Mouse (Mus musculus) neural tube, embryonic 14.5 days (tissue): ENCODE results near the gene Slc13a3. TPM values are rescaled to one million over a fixed set of nuclear protein-coding genes. Genes with fewer than 3 reads are reported as not detected.

Experiments used
- ATAC-seq: fragments of 200-750 bp; cut with Nextera tagmentation; 2 replicates; pipeline ENCODE4 v1.8.0; 2017; ENCODE audit warnings: low read depth, mild to moderate bottlenecking, moderate TSS enrichment, moderate library complexity
- H3K27ac ChIP-seq: fragments of 300-500 bp; sonication (generic); 2 replicates; pipeline ENCODE4 v1.5.1; 2014; ENCODE audit warnings: low read depth, mild to moderate bottlenecking, control low read depth, low read length, moderate library complexity, mixed read lengths
- H3K27me3 ChIP-seq: fragments of 300-500 bp; sonication (generic); 2 replicates; pipeline ENCODE4 v1.6.1; 2014; ENCODE audit warnings: low read length; ENCODE audit not compliant: control insufficient read depth, insufficient read depth
- H3K36me3 ChIP-seq: fragments of 300-500 bp; sonication (generic); 2 replicates; pipeline ENCODE4 v1.6.1; 2014; ENCODE audit warnings: low read length, mixed read lengths; ENCODE audit not compliant: control insufficient read depth, insufficient read depth
- H3K4me1 ChIP-seq: fragments of 300-500 bp; sonication (generic); 2 replicates; pipeline ENCODE4 v1.6.1; 2014; ENCODE audit warnings: low read length; ENCODE audit not compliant: control insufficient read depth, insufficient read depth
- H3K4me2 ChIP-seq: fragments of 300-500 bp; sonication (generic); 2 replicates; pipeline ENCODE4 v1.6.1; 2014; ENCODE audit warnings: mild to moderate bottlenecking, low read depth, low read length, control low read depth
- H3K4me3 ChIP-seq: fragments of 300-500 bp; sonication (generic); 2 replicates; pipeline ENCODE4 v1.5.1; 2014; ENCODE audit warnings: low read depth, low read length, control low read depth, mixed read lengths
- H3K9ac ChIP-seq: fragments of 300-500 bp; sonication (generic); replicated peaks from 2 replicates; pipeline ENCODE4 v1.6.1; 2014; ENCODE audit warnings: low read depth, mild to moderate bottlenecking, control low read depth, low read length, mixed read lengths
- H3K9me3 ChIP-seq: fragments of 300-500 bp; sonication (generic); 2 replicates; pipeline ENCODE4 v1.6.1; 2016; ENCODE audit warnings: low read length; ENCODE audit not compliant: control insufficient read depth
- WGBS: fragments of 180-500 bp; shearing (Covaris S2); extraction: QIAGEN DNeasy Blood & Tissue Kit; methylation state at CpG from one replicate; pipeline ENCODE4 v1.1.7; 2014; 5-methylcytosine and 5-hydroxymethylcytosine counted together
- polyA plus RNA-seq: library from polyadenylated mRNA; unstranded; fragments of >200 nt; fragmentation: Nextera tagmentation; extraction: Ambion mirVana; gene quantifications from 2 replicates; pipeline ENCODE4 v1.2.1, GENCODE M21; 2014

The Slc13a3 gene
- polyA plus RNA-seq, 1 experiment from 2014 or later = 1.3 TPM

- H3K9ac ChIP-seq = peak within 1 kb of the TSS; percentile 78
- WGBS = 0% methylated on average over 27 of the region's 27 CpGs
- peak; percentile 38; the same call in 1 of the 2 replicates for ATAC-seq
- H3K27me3 ChIP-seq = no peaks in the 10 kb centered on the region
- H3K36me3 ChIP-seq = no peaks in the 10 kb centered on the region
- peak within 1 kb of the TSS; percentile 81 for H3K4me2 ChIP-seq
- peak within 1 kb of the TSS; percentile 43 for H3K4me3 ChIP-seq
- H3K27ac ChIP-seq = peak within 1 kb of the TSS; percentile 76
- no peaks in the 10 kb centered on the region for H3K9me3 ChIP-seq
- H3K4me1 ChIP-seq = peaks cover 15% of the 10 kb centered on the region; the same call in 1 of the 2 replicates
Measured at GRCm38 (mm10) chr2:165368496-165368895, 104.5 kb downstream of the Slc13a3 start, which contains the start of gene Zfp663. TSS of gene Zfp663 (minus strand) at chr2:165368729.

GRCm38 (mm10) chr2:165367868-165368439, 105.1 kb downstream of the Slc13a3 start:
- peaks cover 15% of the 10 kb centered on the region; the same call in 1 of the 2 replicates for H3K4me1 ChIP-seq
- peak overlapping the region; percentile 76 for H3K27ac ChIP-seq
- peak overlapping the region; percentile 81 for H3K4me2 ChIP-seq
- H3K27me3 ChIP-seq = no peaks in the 10 kb centered on the region
- ATAC-seq = 0 out of 2 replicates have a peak, but pooled peaks have one; percentile 2
- peak overlapping the region; percentile 43 for H3K4me3 ChIP-seq
- no peaks in the 10 kb centered on the region for H3K9me3 ChIP-seq
- H3K9ac ChIP-seq = peak overlapping the region; percentile 78
- WGBS = under 1% methylated on average over 13 of the region's 13 CpGs
- H3K36me3 ChIP-seq = no peaks in the 10 kb centered on the region

GRCm38 (mm10) chr2:165367047-165367520, 105.9 kb downstream of the Slc13a3 start:
- no peaks in the 10 kb centered on the region for H3K36me3 ChIP-seq
- H3K27ac ChIP-seq = no peak overlapping the region; the same call in 1 of the 2 replicates
- H3K4me2 ChIP-seq = peak overlapping the region; percentile 32; the same call in 1 of the 2 replicates
- no peaks in the 10 kb centered on the region for H3K27me3 ChIP-seq
- no peak overlapping the region for H3K4me3 ChIP-seq
- no peaks in the 10 kb centered on the region for H3K9me3 ChIP-seq
- H3K9ac ChIP-seq = no peak overlapping the region
- ATAC-seq = no peak
- H3K4me1 ChIP-seq = peaks cover 15% of the 10 kb centered on the region; the same call in 1 of the 2 replicates
- 9% methylated on average over 5 of the region's 8 CpGs for WGBS

DNA sequence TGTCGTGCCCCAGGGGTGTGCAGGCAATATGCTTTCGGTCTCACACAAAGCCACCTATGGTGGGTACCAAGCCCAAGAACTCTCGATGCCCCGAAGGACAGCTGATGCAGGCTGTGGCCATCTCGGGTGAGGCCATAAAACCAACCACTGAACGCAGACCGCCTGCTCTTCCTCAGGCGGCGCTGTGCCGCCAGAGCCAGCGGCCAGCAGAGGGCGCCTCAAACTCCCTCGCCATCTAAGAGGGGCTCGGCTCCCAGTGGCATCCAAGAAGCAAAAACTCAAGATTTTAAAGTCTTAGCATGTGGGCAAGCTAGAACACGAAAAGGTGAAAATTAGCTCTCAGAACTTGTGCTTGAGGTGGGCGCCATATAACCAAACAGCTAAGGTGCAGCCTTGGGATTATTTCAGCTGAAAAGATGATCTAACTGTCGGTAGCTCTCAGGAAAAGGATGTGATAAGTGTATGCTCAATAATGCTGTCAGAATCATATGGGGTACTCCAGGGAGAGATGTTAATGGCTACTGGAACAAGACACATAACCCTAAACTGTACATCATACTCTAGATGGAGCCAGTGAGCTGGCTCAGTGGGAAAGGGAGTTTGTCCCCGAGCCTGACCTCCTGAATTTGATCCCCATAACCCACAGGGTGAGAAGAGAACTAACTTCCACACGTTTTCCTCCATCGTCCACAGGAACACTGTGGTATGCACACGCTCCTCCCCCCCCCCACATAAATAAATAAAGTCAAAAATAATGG, 108.5 kb downstream of the Slc13a3 start:
- Histone ChIP-seq H3K9ac (no peak overlapping the region), H3K27me3 (no peaks in the 10 kb centered on the region), H3K9me3 (no peaks in the 10 kb centered on the region), H3K4me1 (peaks cover 15% of the 10 kb centered on the region; the same call in 1 of the 2 replicates), H3K27ac (no peak overlapping the region), H3K4me2 (peak overlapping the region; percentile 25; the same call in 1 of the 2 replicates), H3K4me3 (no peak overlapping the region), H3K36me3 (no peaks in the 10 kb centered on the region)
- 11% methylated on average over 21 of the region's 21 CpGs for WGBS
- ATAC-seq = 0 out of 2 replicates have a peak, but pooled peaks have one; percentile 32

- H3K36me3 ChIP-seq = no peaks in the 10 kb centered on the region
- no peak overlapping the region for H3K9ac ChIP-seq
- no peak overlapping the region for H3K4me3 ChIP-seq
- H3K4me1 ChIP-seq = peaks cover 13% of the 10 kb centered on the region; the same call in 1 of the 2 replicates
- no peaks in the 10 kb centered on the region for H3K27me3 ChIP-seq
- H3K9me3 ChIP-seq = no peaks in the 10 kb centered on the region
- no peak overlapping the region for H3K27ac ChIP-seq
- 90% methylated on average over 6 of the region's 6 CpGs for WGBS
- no peak for ATAC-seq
- H3K4me2 ChIP-seq = no peak overlapping the region
Measured at GRCm38 (mm10) chr2:165363282-165363681, 109.7 kb downstream of the Slc13a3 start.

- Histone ChIP-seq H3K4me1 (peaks cover 4% of the 10 kb centered on the region; the same call in 1 of the 2 replicates), H3K4me3 (no peak overlapping the region), H3K36me3 (no peaks in the 10 kb centered on the region), H3K27me3 (no peaks in the 10 kb centered on the region), H3K4me2 (no peak overlapping the region), H3K27ac (no peak overlapping the region), H3K9me3 (no peaks in the 10 kb centered on the region), H3K9ac (no peak overlapping the region)
- ATAC-seq = peak; percentile 77; the same call in 1 of the 2 replicates
- 0% methylated on average over 1 of the region's 1 CpGs for WGBS
Measured at GRCm38 (mm10) chr2:165360861-165361260, 112.2 kb downstream of the Slc13a3 start.

Other genes starting within 250 kb of the Slc13a3 start
- gene Cdh22, start 238.4 kb downstream of the Slc13a3 start, polyA plus RNA-seq = 9.0 and 10.5 TPM in 2 replicates
- gene Slc35c2, start 185.4 kb downstream of the Slc13a3 start, polyA plus RNA-seq = 54.1 and 59.0 TPM in 2 replicates
- gene Elmo2, start 146.8 kb downstream of the Slc13a3 start, polyA plus RNA-seq = 98.8 and 110 TPM in 2 replicates
- 6.1 and 7.0 TPM in 2 replicates for gene Zfp663, start 104.5 kb downstream of the Slc13a3 start, polyA plus RNA-seq
- 12.0 and 15.0 TPM in 2 replicates for gene Zfp334, start 85.0 kb downstream of the Slc13a3 start, polyA plus RNA-seq
- not detected in 2 replicates for gene Ocstamp, start 72.8 kb downstream of the Slc13a3 start, polyA plus RNA-seq
- 36.9 and 39.2 TPM in 2 replicates for gene Trp53rka, start 20.1 kb upstream of the Slc13a3 start, polyA plus RNA-seq
- 1.1 and 2.3 TPM in 2 replicates for gene Slc2a10, start 30.6 kb upstream of the Slc13a3 start, polyA plus RNA-seq
- gene Eya2, start 121.8 kb upstream of the Slc13a3 start, polyA plus RNA-seq = 4.7 and 6.9 TPM in 2 replicates